Mouse (Mus musculus) C2C12 (cell line): Measurements from ENCODE around the gene Cbr4. TPM values are rescaled to one million over a fixed set of nuclear protein-coding genes. Genes with fewer than 3 reads are reported as not detected.

ENCODE experiments used
- H3K27me3 ChIP-seq: one replicate; pipeline ENCODE4 v1.6.1; 2011; ENCODE audit not compliant: control insufficient read depth, insufficient read depth, insufficient read length
- H3K36me3 ChIP-seq: one replicate; pipeline ENCODE4 v1.6.1; 2011; ENCODE audit not compliant: control insufficient read depth, insufficient read depth
- H3K4me3 ChIP-seq: one replicate; pipeline ENCODE4 v1.5.1; 2011; ENCODE audit warnings: mild to moderate bottlenecking, control low read depth; ENCODE audit not compliant: poor library complexity, insufficient read depth, severe bottlenecking
- H3K79me2 ChIP-seq: one replicate; pipeline ENCODE4 v1.6.1; 2011; ENCODE audit not compliant: control insufficient read depth, insufficient read depth
- H3K79me3 ChIP-seq: one replicate; pipeline ENCODE4 v1.6.1; 2011; ENCODE audit warnings: low read depth, control low read depth
- H3ac ChIP-seq: one replicate; pipeline ENCODE3; 2011; ENCODE audit warnings: low read depth; ENCODE audit not compliant: control insufficient read depth, insufficient read length
- CEBPB ChIP-seq: IDR thresholded peaks from one replicate; pipeline ENCODE4 v1.6.1; 2011; ENCODE audit warnings: low read depth, mild to moderate bottlenecking, control low read depth, moderate library complexity
- CTCF ChIP-seq: IDR thresholded peaks from one replicate; pipeline ENCODE4 v1.5.1; 2011; ENCODE audit not compliant: control insufficient read depth, insufficient read depth, insufficient read length
- FOSL1 ChIP-seq: IDR thresholded peaks from one replicate; pipeline ENCODE4 v1.8.0; 2011; ENCODE audit warnings: mild to moderate bottlenecking, low read length; ENCODE audit not compliant: poor library complexity, insufficient read depth, severe bottlenecking
- MAX ChIP-seq: IDR thresholded peaks from one replicate; pipeline ENCODE4 v1.6.1; 2011; ENCODE audit warnings: mild to moderate bottlenecking, control low read depth
- MYOD1 ChIP-seq: IDR thresholded peaks from one replicate; pipeline ENCODE4 v1.6.1; 2011; ENCODE audit warnings: low read depth; ENCODE audit not compliant: control insufficient read depth, insufficient read length
- MYOG ChIP-seq: IDR thresholded peaks from one replicate; pipeline ENCODE4 v1.6.1; 2011; ENCODE audit not compliant: control insufficient read depth, insufficient read length; ENCODE audit errors: extremely low read depth
- USF1 ChIP-seq: IDR thresholded peaks from one replicate; pipeline ENCODE4 v1.6.1; 2011; ENCODE audit warnings: low read depth, mild to moderate bottlenecking, control low read depth, moderate library complexity
- polyA plus RNA-seq: library from polyadenylated mRNA; unstranded; fragments of >200 nt; fragmentation: generic; extraction: Trizol; gene quantifications from one replicate; pipeline ENCODE4 v1.2.1, GENCODE M21; 2012; ENCODE audit warnings: missing spikeins

The Cbr4 gene
- polyA plus RNA-seq, 1 experiment, result 7.9 TPM

DNA sequence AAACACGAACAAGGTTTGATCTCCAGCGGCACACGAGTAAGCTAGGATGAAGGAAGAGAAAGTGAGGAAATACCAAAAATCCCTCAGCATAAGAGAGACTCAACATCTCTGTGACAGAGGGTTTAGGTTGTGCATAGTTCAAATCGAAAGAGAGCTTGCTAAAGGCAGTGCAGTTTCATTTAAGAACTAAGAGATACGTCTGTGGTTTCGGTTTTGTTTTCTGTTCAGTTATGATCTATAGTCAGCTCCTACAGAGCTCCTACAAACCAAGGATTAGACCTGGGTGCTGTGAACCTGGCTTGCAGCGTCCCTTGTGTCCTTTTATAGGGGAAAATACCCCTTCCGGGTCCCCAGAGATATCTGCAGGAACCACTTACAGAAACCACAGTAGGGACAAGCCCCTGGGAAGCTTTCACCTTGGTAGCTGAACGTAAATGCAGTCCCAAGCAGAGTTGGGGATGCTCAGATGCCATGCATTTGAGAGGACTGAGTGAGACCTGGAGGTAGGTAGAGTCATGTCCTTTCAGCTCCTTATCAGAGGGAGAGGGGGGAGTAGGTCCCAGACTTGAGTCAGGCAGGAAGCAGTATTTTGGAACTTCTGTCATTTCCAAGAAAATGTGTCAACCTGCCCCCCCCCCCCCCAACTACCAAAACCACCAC is 36.5 kb upstream of the Cbr4 start:
- H3K4me3 ChIP-seq, result no peak overlapping the region
- TF ChIP-seq MAX (no peak), MYOD1 (no peak), MYOG (no peak), FOSL1 (no peak), CTCF (no peak), USF1 (no peak), CEBPB (no peak)
- no peaks in the 10 kb centered on the region for H3K36me3 ChIP-seq
- H3ac ChIP-seq, result no peak overlapping the region
- H3K27me3 ChIP-seq, result no peaks in the 10 kb centered on the region
- H3K79me3 ChIP-seq, result no peaks in the 10 kb centered on the region
- H3K79me2 ChIP-seq, result no peaks in the 10 kb centered on the region

- no peaks in the 10 kb centered on the region for H3K79me3 ChIP-seq
- TF ChIP-seq MYOD1 (no peak), USF1 (no peak), CEBPB (no peak), MYOG (no peak), MAX (no peak), FOSL1 (no peak), CTCF (no peak)
- H3ac ChIP-seq, result no peak overlapping the region
- H3K79me2 ChIP-seq, result no peaks in the 10 kb centered on the region
- H3K4me3 ChIP-seq, result no peak overlapping the region
- no peaks in the 10 kb centered on the region for H3K36me3 ChIP-seq
- no peaks in the 10 kb centered on the region for H3K27me3 ChIP-seq
Measured at GRCm38 (mm10) chr8:61451721-61452337, 35.7 kb upstream of the Cbr4 start.

DNA sequence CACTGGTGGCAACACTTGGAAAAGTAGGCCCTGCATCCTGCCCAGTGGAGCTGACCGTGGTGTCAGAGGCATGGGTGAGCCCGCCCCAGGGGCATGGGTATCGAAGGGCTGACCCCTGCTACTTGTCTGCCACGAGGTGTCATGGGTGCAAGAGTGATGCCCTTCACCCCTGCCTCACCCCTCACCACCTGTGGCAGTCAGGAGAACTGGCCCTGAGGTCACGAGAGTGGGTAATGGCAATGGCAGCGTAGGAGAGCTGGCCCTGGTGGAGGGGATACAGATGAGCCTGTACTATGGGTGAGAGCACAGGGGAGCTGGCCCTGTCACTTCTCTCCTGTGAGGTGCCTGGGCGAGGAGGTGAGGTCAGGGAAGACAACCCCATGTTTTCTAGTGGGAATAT is 27.8 kb upstream of the Cbr4 start:
- no peaks in the 10 kb centered on the region for H3K79me3 ChIP-seq
- no peaks in the 10 kb centered on the region for H3K36me3 ChIP-seq
- TF ChIP-seq USF1 (no peak), MAX (no peak), MYOG (no peak), CEBPB (no peak), CTCF (no peak), FOSL1 (no peak), MYOD1 (no peak)

DNA sequence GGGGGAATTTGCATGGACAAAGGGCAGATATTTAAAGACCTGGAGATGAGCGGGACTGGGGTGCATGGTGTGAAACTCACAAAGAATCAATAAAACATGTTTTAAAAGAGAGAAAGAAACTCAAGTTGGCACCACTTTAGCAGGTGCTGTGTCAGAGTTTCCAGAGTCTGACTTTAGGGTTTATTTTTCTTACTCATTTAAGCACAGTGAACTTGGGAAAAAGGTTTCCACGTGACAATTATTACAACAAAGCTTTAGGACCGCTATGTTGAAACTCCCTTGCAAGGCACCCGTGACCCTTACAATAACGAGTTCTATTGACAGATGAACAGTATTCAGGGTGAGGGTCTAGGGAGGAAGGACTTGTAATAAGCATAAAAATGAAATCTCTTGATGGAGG is 25.3 kb upstream of the Cbr4 start:
- TF ChIP-seq MAX, result no peak
- no peak for TF ChIP-seq FOSL1
- no peak for TF ChIP-seq USF1
- no peak for TF ChIP-seq CTCF
- TF ChIP-seq MYOG, result no peak
- no peak for TF ChIP-seq CEBPB
- no peak for TF ChIP-seq MYOD1
- Histone ChIP-seq H3K36me3 (no peaks in the 10 kb centered on the region), H3K79me2 (no peaks in the 10 kb centered on the region), H3ac (no peak overlapping the region), H3K79me3 (no peaks in the 10 kb centered on the region), H3K27me3 (no peaks in the 10 kb centered on the region), H3K4me3 (no peak overlapping the region)

More for the DNA sequence above, 27.8 kb upstream of the Cbr4 start:
- H3K4me3 ChIP-seq, result no peak overlapping the region
- no peaks in the 10 kb centered on the region for H3K27me3 ChIP-seq
- no peak overlapping the region for H3ac ChIP-seq
- H3K79me2 ChIP-seq, result no peaks in the 10 kb centered on the region

- no peak overlapping the region for H3ac ChIP-seq
- TF ChIP-seq MAX (no peak), CTCF (no peak), FOSL1 (no peak), MYOG (no peak), USF1 (no peak), CEBPB (no peak), MYOD1 (no peak)
- no peaks in the 10 kb centered on the region for H3K79me2 ChIP-seq
- H3K27me3 ChIP-seq, result peaks cover 7% of the 10 kb centered on the region
- no peaks in the 10 kb centered on the region for H3K36me3 ChIP-seq
- no peak overlapping the region for H3K4me3 ChIP-seq
- no peaks in the 10 kb centered on the region for H3K79me3 ChIP-seq
Measured at GRCm38 (mm10) chr8:61464393-61464792, 23.1 kb upstream of the Cbr4 start.
